Mouse (Mus musculus): Measurements from ENCODE around the gene Tpte. TPM values are rescaled to one million over a fixed set of nuclear protein-coding genes. Genes with fewer than 3 reads are reported as not detected.
"Not testable (repeated sequence)": the region's sequence is repeated elsewhere in the genome, so short reads cannot be mapped to it uniquely, and the experiment has no call there.

The Tpte gene
- polyA plus RNA-seq, 1 experiment, result not detected

DNA sequence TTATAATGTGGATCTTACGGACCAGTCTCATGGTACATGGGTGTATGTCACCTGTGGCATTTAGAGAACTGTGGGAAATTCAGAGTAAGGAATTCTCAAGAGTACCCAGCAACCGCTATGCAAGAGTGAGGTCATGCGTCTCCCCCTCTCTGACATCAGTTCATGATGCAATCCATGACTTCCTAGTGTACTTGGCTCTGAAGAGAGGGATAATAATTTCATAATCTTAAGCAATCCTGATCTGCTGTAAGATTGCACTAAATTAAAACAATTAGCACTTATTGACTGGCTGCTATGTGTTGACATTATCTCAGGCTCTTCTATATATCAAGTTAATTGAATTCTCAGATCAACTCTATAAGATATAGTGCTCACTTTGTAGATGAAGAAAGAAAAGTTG is 16.4 kb upstream of the Tpte start:
- Histone ChIP-seq H3K36me3 (ENCODE audit: control insufficient read depth, insufficient read depth) (no peaks in the 10 kb centered on the region), H3ac (ENCODE audit: control insufficient read depth, insufficient read length, low read depth) (no peak overlapping the region), H3K79me3 (ENCODE audit: low read depth) (no peaks in the 10 kb centered on the region), H3K4me3 (ENCODE audit: insufficient read depth, poor library complexity, severe bottlenecking) (no peak overlapping the region), H3K79me2 (ENCODE audit: control insufficient read depth, insufficient read depth) (no peaks in the 10 kb centered on the region), H3K27me3 (ENCODE audit: control insufficient read depth, insufficient read depth, insufficient read length) (no peaks in the 10 kb centered on the region)
- TF ChIP-seq CTCF (IDR thresholded peaks at IDR 0.05; ENCODE audit: control insufficient read depth, insufficient read depth, insufficient read length) (no peak), MAX (IDR thresholded peaks at IDR 0.05) (no peak), FOSL1 (IDR thresholded peaks at IDR 0.05; ENCODE audit: insufficient read depth, low read length, poor library complexity, severe bottlenecking) (no peak), MYOD1 (IDR thresholded peaks at IDR 0.05; ENCODE audit: control insufficient read depth, insufficient read length, low read depth) (no peak), MYOG (IDR thresholded peaks at IDR 0.05; ENCODE audit: control insufficient read depth, extremely low read depth, insufficient read length) (no peak), USF1 (IDR thresholded peaks at IDR 0.05; ENCODE audit: low read depth) (no peak), CEBPB (IDR thresholded peaks at IDR 0.05; ENCODE audit: low read depth) (no peak)

DNA sequence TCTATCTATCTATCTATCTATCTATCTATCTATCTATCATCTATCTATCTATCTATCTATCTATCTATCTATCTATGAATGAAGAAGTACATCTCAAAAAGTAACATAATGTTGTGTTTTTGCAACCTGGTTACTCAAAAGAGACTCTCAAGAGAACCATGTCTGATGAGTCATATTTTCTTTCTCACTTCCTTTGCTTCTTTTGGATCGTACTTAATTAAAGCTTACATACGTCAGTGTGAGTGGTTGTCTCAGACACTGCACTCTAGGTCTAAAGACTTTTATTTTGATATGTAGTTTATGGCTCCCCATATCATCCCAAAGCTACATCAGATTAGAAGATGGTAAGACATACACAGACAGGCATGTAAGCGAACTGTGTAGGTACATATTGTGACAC is 10.1 kb upstream of the Tpte start:
- H3K4me3 ChIP-seq (ENCODE audit: insufficient read depth, poor library complexity, severe bottlenecking), result no peak overlapping the region
- no peaks in the 10 kb centered on the region for H3K27me3 ChIP-seq (ENCODE audit: control insufficient read depth, insufficient read depth, insufficient read length)
- TF ChIP-seq CEBPB (IDR thresholded peaks at IDR 0.05; ENCODE audit: low read depth) (no peak), CTCF (IDR thresholded peaks at IDR 0.05; ENCODE audit: control insufficient read depth, insufficient read depth, insufficient read length) (no peak), FOSL1 (IDR thresholded peaks at IDR 0.05; ENCODE audit: insufficient read depth, low read length, poor library complexity, severe bottlenecking) (no peak), MYOG (IDR thresholded peaks at IDR 0.05; ENCODE audit: control insufficient read depth, extremely low read depth, insufficient read length) (no peak), MYOD1 (IDR thresholded peaks at IDR 0.05; ENCODE audit: control insufficient read depth, insufficient read length, low read depth) (no peak), USF1 (IDR thresholded peaks at IDR 0.05; ENCODE audit: low read depth) (no peak), MAX (IDR thresholded peaks at IDR 0.05) (no peak)
- H3K79me2 ChIP-seq (ENCODE audit: control insufficient read depth, insufficient read depth), result no peaks in the 10 kb centered on the region
- no peak overlapping the region for H3ac ChIP-seq (ENCODE audit: control insufficient read depth, insufficient read length, low read depth)
- H3K36me3 ChIP-seq (ENCODE audit: control insufficient read depth, insufficient read depth), result no peaks in the 10 kb centered on the region
- H3K79me3 ChIP-seq (ENCODE audit: low read depth), result no peaks in the 10 kb centered on the region

DNA sequence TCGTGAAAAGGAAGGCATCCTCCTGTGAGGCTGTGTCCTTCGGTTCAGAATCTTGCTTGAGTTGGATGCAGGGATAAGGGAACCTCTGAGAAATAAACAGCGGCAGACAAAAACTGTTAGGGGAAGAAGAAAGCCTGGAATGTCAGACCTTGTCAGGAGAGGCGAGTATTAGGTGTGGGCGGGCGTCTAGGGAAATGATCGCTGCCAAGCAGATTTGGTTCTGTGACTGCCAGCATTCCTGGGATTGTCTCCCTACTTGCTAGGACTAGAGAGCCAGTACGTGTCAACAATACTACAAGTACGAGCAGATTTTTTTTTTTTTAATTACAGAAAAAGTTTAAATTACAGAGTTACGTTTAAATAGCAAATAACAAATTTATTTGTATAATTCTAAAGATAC is 8.6 kb upstream of the Tpte start:
- Histone ChIP-seq H3K79me2 (ENCODE audit: control insufficient read depth, insufficient read depth) (no peaks in the 10 kb centered on the region), H3K36me3 (ENCODE audit: control insufficient read depth, insufficient read depth) (no peaks in the 10 kb centered on the region), H3K4me3 (ENCODE audit: insufficient read depth, poor library complexity, severe bottlenecking) (no peak overlapping the region), H3ac (ENCODE audit: control insufficient read depth, insufficient read length, low read depth) (no peak overlapping the region), H3K79me3 (ENCODE audit: low read depth) (no peaks in the 10 kb centered on the region), H3K27me3 (ENCODE audit: control insufficient read depth, insufficient read depth, insufficient read length) (no peaks in the 10 kb centered on the region)
- TF ChIP-seq CTCF (IDR thresholded peaks at IDR 0.05; ENCODE audit: control insufficient read depth, insufficient read depth, insufficient read length) (no peak), FOSL1 (IDR thresholded peaks at IDR 0.05; ENCODE audit: insufficient read depth, low read length, poor library complexity, severe bottlenecking) (no peak), CEBPB (IDR thresholded peaks at IDR 0.05; ENCODE audit: low read depth) (no peak), USF1 (IDR thresholded peaks at IDR 0.05; ENCODE audit: low read depth) (no peak), MAX (IDR thresholded peaks at IDR 0.05) (no peak), MYOG (IDR thresholded peaks at IDR 0.05; ENCODE audit: control insufficient read depth, extremely low read depth, insufficient read length) (no peak)

DNA sequence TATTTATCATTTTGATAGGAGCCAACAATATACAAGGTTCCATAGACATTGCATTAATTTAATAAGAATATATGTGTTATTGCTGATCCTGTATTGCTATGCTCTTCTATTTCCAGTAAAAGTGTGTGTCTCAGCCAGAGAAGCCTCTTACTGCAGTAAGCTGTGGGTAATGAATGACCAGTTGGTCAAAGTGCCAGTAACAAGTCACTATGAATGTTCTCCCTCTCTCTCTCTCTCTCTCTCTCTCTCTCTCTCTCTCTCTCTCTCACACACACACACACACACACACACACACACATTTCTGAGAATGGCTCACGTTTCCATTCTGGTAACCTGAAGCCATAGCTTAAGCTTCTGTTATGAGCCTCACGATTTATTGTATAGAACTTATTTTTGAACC is 19.1 kb downstream of the Tpte start:
- Histone ChIP-seq H3K79me2 (ENCODE audit: control insufficient read depth, insufficient read depth) (no peaks in the 10 kb centered on the region), H3K4me3 (ENCODE audit: insufficient read depth, poor library complexity, severe bottlenecking) (no peak overlapping the region), H3K27me3 (ENCODE audit: control insufficient read depth, insufficient read depth, insufficient read length) (peaks cover 18% of the 10 kb centered on the region), H3K36me3 (ENCODE audit: control insufficient read depth, insufficient read depth) (no peaks in the 10 kb centered on the region), H3ac (ENCODE audit: control insufficient read depth, insufficient read length, low read depth) (no peak overlapping the region), H3K79me3 (ENCODE audit: low read depth) (no peaks in the 10 kb centered on the region)
- TF ChIP-seq USF1 (IDR thresholded peaks at IDR 0.05; ENCODE audit: low read depth), result no peak
- no peak for TF ChIP-seq MYOD1 (IDR thresholded peaks at IDR 0.05; ENCODE audit: control insufficient read depth, insufficient read length, low read depth)
- TF ChIP-seq CTCF (IDR thresholded peaks at IDR 0.05; ENCODE audit: control insufficient read depth, insufficient read depth, insufficient read length), result no peak
- TF ChIP-seq MYOG (IDR thresholded peaks at IDR 0.05; ENCODE audit: control insufficient read depth, extremely low read depth, insufficient read length), result no peak
- TF ChIP-seq MAX (IDR thresholded peaks at IDR 0.05), result no peak
- TF ChIP-seq CEBPB (IDR thresholded peaks at IDR 0.05; ENCODE audit: low read depth), result no peak
- TF ChIP-seq FOSL1 (IDR thresholded peaks at IDR 0.05; ENCODE audit: insufficient read depth, low read length, poor library complexity, severe bottlenecking), result no peak

DNA sequence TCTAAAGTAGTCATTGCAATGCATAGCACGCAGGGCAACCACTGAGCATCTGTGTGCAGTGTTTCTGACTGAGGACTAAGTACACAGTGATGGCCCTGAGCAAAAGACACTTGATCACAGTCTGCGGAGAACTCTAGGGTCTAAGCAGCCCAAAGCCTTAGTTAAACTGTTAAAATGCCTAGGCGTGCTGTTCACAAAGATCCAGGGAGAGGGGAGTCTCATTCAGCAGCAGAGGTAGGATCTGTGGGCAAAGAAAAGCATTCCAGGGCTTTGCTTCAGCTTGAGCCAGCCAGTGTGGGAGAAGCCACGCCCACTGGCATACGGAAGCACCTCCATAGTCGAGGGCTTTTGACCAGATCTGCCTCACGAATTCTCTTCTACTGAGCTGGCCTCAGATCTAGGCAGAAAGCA is 19.7 kb downstream of the Tpte start:
- Histone ChIP-seq H3K27me3 (ENCODE audit: control insufficient read depth, insufficient read depth, insufficient read length) (peaks cover 18% of the 10 kb centered on the region), H3K79me2 (ENCODE audit: control insufficient read depth, insufficient read depth) (no peaks in the 10 kb centered on the region), H3ac (ENCODE audit: control insufficient read depth, insufficient read length, low read depth) (no peak overlapping the region), H3K79me3 (ENCODE audit: low read depth) (no peaks in the 10 kb centered on the region), H3K36me3 (ENCODE audit: control insufficient read depth, insufficient read depth) (no peaks in the 10 kb centered on the region), H3K4me3 (ENCODE audit: insufficient read depth, poor library complexity, severe bottlenecking) (no peak overlapping the region)
- TF ChIP-seq MYOG (IDR thresholded peaks at IDR 0.05; ENCODE audit: control insufficient read depth, extremely low read depth, insufficient read length) (no peak), USF1 (IDR thresholded peaks at IDR 0.05; ENCODE audit: low read depth) (no peak), FOSL1 (IDR thresholded peaks at IDR 0.05; ENCODE audit: insufficient read depth, low read length, poor library complexity, severe bottlenecking) (no peak), MAX (IDR thresholded peaks at IDR 0.05) (no peak), MYOD1 (IDR thresholded peaks at IDR 0.05; ENCODE audit: control insufficient read depth, insufficient read length, low read depth) (no peak), CEBPB (IDR thresholded peaks at IDR 0.05; ENCODE audit: low read depth) (no peak), CTCF (IDR thresholded peaks at IDR 0.05; ENCODE audit: control insufficient read depth, insufficient read depth, insufficient read length) (no peak)

DNA sequence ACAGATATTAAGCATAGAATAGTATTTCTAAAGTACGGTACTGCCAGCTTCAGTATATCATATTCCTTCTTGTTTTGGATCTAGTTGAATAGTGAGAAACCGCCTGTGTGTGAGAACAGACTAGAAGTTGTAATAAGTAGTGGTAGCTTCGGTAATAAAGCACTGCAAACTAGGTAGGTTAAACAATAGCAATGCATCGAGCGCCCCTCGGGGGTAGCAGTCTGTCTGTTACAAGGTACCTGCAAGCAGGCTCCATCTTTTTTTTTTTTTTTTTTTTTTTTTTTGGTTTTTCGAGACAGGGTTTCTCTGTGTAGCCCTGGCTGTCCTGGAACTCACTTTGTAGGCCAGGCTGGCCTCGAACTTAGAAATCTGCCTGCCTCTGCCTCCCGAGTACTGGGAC is 20.8 kb downstream of the Tpte start:
- not testable (repeated sequence) for H3K36me3 ChIP-seq (ENCODE audit: control insufficient read depth, insufficient read depth); H3K4me3 ChIP-seq (ENCODE audit: insufficient read depth, poor library complexity, severe bottlenecking); H3K79me2 ChIP-seq (ENCODE audit: control insufficient read depth, insufficient read depth); H3K79me3 ChIP-seq (ENCODE audit: low read depth); H3ac ChIP-seq (ENCODE audit: control insufficient read depth, insufficient read length, low read depth)
- peaks cover 11% of the 10 kb centered on the region for H3K27me3 ChIP-seq (ENCODE audit: control insufficient read depth, insufficient read depth, insufficient read length)

Measured in C2C12 (cell line).